Mouse (Mus musculus): ENCODE measurements around the gene Rac1.
"Not testable (repeated sequence)": the region's sequence is repeated elsewhere in the genome, so short reads cannot be mapped to it uniquely, and the experiment has no call there.

The Rac1 gene

GRCm38 (mm10) chr5:143525454-143526225 lies 2.2 kb downstream of the Rac1 start:
- no peak for DNase-seq (ENCODE audit: extremely low spot score, low spot score)

- DNase-seq (ENCODE audit: extremely low spot score, low spot score): no peak
These were observed 5.0 kb downstream of the Rac1 start for GRCm38 (mm10) chr5:143522882-143523281.

- no peak for DNase-seq (ENCODE audit: extremely low spot score, low spot score)
These were observed 7.4 kb downstream of the Rac1 start for GRCm38 (mm10) chr5:143520415-143520814.

GRCm38 (mm10) chr5:143518045-143518591 lies 9.7 kb downstream of the Rac1 start:
- DNase-seq (ENCODE audit: extremely low spot score, low spot score): no peak

- DNase-seq (ENCODE audit: extremely low spot score, low spot score): no peak
These were observed 10.4 kb downstream of the Rac1 start for GRCm38 (mm10) chr5:143517436-143517835.

GRCm38 (mm10) chr5:143517005-143517404 lies 10.8 kb downstream of the Rac1 start:
- no peak for DNase-seq (ENCODE audit: extremely low spot score, low spot score)

- no peak for DNase-seq (ENCODE audit: extremely low spot score, low spot score)
These were observed 13.0 kb downstream of the Rac1 start for GRCm38 (mm10) chr5:143514878-143515277.

GRCm38 (mm10) chr5:143512305-143512704 lies 15.5 kb downstream of the Rac1 start:
- no peak for DNase-seq (ENCODE audit: extremely low spot score, low spot score)

- no peak for DNase-seq (ENCODE audit: extremely low spot score, low spot score)
These were observed 16.3 kb downstream of the Rac1 start for GRCm38 (mm10) chr5:143511577-143511976.

- DNase-seq (ENCODE audit: extremely low spot score, low spot score): no peak
These were observed 18.1 kb downstream of the Rac1 start for GRCm38 (mm10) chr5:143509737-143510136.

GRCm38 (mm10) chr5:143509294-143509693 lies 18.5 kb downstream of the Rac1 start:
- DNase-seq (ENCODE audit: extremely low spot score, low spot score): no peak

GRCm38 (mm10) chr5:143505545-143505944 lies 22.3 kb downstream of the Rac1 start:
- DNase-seq (ENCODE audit: extremely low spot score, low spot score): no peak

- DNase-seq (ENCODE audit: extremely low spot score, low spot score): no peak
These were observed 22.8 kb downstream of the Rac1 start for GRCm38 (mm10) chr5:143505056-143505455.

- DNase-seq (ENCODE audit: extremely low spot score, low spot score): no peak
These were observed 23.4 kb downstream of the Rac1 start for GRCm38 (mm10) chr5:143504453-143504852.

- DNase-seq (ENCODE audit: extremely low spot score, low spot score): no peak
These were observed 24.1 kb downstream of the Rac1 start for GRCm38 (mm10) chr5:143503740-143504139.

GRCm38 (mm10) chr5:143502899-143503557 lies 24.8 kb downstream of the Rac1 start:
- DNase-seq (ENCODE audit: extremely low spot score, low spot score): no peak

GRCm38 (mm10) chr5:143501649-143502048 lies 26.2 kb downstream of the Rac1 start:
- DNase-seq (ENCODE audit: extremely low spot score, low spot score): no peak

GRCm38 (mm10) chr5:143501140-143501539 lies 26.7 kb downstream of the Rac1 start:
- DNase-seq (ENCODE audit: extremely low spot score, low spot score): no peak

GRCm38 (mm10) chr5:143500711-143501110 lies 27.1 kb downstream of the Rac1 start:
- DNase-seq (ENCODE audit: extremely low spot score, low spot score): not testable (repeated sequence)

- DNase-seq (ENCODE audit: extremely low spot score, low spot score): no peak
These were observed 28.1 kb downstream of the Rac1 start for GRCm38 (mm10) chr5:143499686-143500085.

GRCm38 (mm10) chr5:143499197-143499596 lies 28.6 kb downstream of the Rac1 start:
- DNase-seq (ENCODE audit: extremely low spot score, low spot score): no peak

- DNase-seq (ENCODE audit: extremely low spot score, low spot score): no peak
These were observed 30.4 kb downstream of the Rac1 start for GRCm38 (mm10) chr5:143497451-143497850.

GRCm38 (mm10) chr5:143495708-143496107 lies 32.1 kb downstream of the Rac1 start:
- no peak for DNase-seq (ENCODE audit: extremely low spot score, low spot score)

Measured in neural tube, embryonic 10.5 days (tissue).